Mouse (Mus musculus) embryonic facial prominence, embryonic 12.5 days (tissue): Measurements from ENCODE around the gene Rnd2. TPM values are rescaled to one million over a fixed set of nuclear protein-coding genes. Genes with fewer than 3 reads are reported as not detected.
"Not testable (repeated sequence)": the region's sequence is repeated elsewhere in the genome, so short reads cannot be mapped to it uniquely, and the experiment has no call there.

Source experiments
- ATAC-seq: fragments of 200-750 bp; cut with Nextera tagmentation; 2 replicates; pipeline ENCODE4 v1.8.0; 2017; ENCODE audit not compliant: insufficient number of reproducible peaks, insufficient read depth, low FRiP score, low TSS enrichment
- H3K27ac ChIP-seq: fragments of 300-500 bp; sonication (generic); 2 replicates; pipeline ENCODE4 v1.5.1; 2016; ENCODE audit warnings: mild to moderate bottlenecking
- H3K27me3 ChIP-seq: fragments of 300-500 bp; sonication (generic); 2 replicates; pipeline ENCODE4 v1.6.1; 2016; ENCODE audit warnings: mild to moderate bottlenecking, moderate library complexity
- H3K36me3 ChIP-seq: fragments of 300-500 bp; sonication (generic); 2 replicates; pipeline ENCODE4 v1.6.1; 2016; ENCODE audit warnings: mild to moderate bottlenecking
- H3K4me1 ChIP-seq: fragments of 300-500 bp; sonication (generic); 2 replicates; pipeline ENCODE4 v1.6.1; 2016
- H3K4me2 ChIP-seq: fragments of 300-500 bp; sonication (generic); replicated peaks from 2 replicates; pipeline ENCODE4 v1.6.1; 2016; ENCODE audit warnings: mild to moderate bottlenecking, moderate library complexity
- H3K4me3 ChIP-seq: fragments of 300-500 bp; sonication (generic); 2 replicates; pipeline ENCODE4 v1.5.1; 2016; ENCODE audit warnings: mild to moderate bottlenecking
- H3K9ac ChIP-seq: fragments of 300-500 bp; sonication (generic); 2 replicates; pipeline ENCODE4 v1.6.1; 2016; ENCODE audit warnings: mild to moderate bottlenecking, moderate library complexity
- H3K9me3 ChIP-seq: fragments of 300-500 bp; sonication (generic); 2 replicates; pipeline ENCODE4 v1.6.1; 2016; ENCODE audit warnings: mild to moderate bottlenecking, moderate library complexity
- WGBS: fragments of 180-500 bp; shearing (Covaris S2); methylation state at CpG from one replicate; pipeline ENCODE4 v1.1.7; 2016; 5-methylcytosine and 5-hydroxymethylcytosine counted together
- polyA plus RNA-seq: library from polyadenylated mRNA; unstranded; fragments of >200 nt; fragmentation: Nextera tagmentation; extraction: Ambion mirVana; gene quantifications from 2 replicates; pipeline ENCODE4 v1.2.1, GENCODE M21; 2016

Rnd2 gene
- polyA plus RNA-seq, 1 experiment from 2014 or later = 15.2 TPM

DNA sequence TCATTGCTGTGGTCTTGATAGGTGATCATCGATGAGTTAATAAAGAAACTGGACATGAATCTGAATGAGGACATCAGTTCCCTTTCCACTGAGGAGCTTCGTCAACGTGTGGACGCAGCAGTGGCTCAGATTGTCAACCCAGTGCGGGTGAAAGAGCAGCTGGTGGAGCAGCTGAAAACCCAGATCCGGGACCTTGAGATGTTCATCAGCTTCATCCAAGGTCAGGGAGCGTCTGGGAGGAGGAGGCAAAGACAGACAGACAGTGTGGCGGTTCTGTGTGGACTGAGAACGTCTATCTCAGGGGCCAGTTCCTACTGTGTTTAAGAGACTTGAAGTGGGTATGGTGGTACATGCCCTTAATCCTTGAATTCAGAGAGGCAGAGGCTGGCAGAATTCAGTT lies 33.5 kb upstream of the Rnd2 start:
- Histone ChIP-seq H3K4me2 (no peak overlapping the region), H3K9me3 (no peaks in the 10 kb centered on the region), H3K4me1 (peaks cover 8% of the 10 kb centered on the region; the same call in 1 of the 2 replicates), H3K27ac (no peak overlapping the region), H3K36me3 (peaks cover 63% of the 10 kb centered on the region), H3K9ac (0 out of 2 replicates have a peak overlapping the region, but pooled peaks have one; percentile 27), H3K27me3 (no peaks in the 10 kb centered on the region), H3K4me3 (no peak overlapping the region)
- WGBS = 90% methylated on average over 9 of the region's 9 CpGs
- ATAC-seq = no peak

GRCm38 (mm10) chr11:101433396-101433795 lies 31.4 kb upstream of the Rnd2 start:
- H3K27me3 ChIP-seq = no peaks in the 10 kb centered on the region
- no peak overlapping the region for H3K4me2 ChIP-seq
- ATAC-seq = no peak
- no peaks in the 10 kb centered on the region for H3K4me1 ChIP-seq
- no peaks in the 10 kb centered on the region for H3K9me3 ChIP-seq
- H3K36me3 ChIP-seq = peaks cover 63% of the 10 kb centered on the region
- WGBS = 91% methylated on average over 13 of the region's 13 CpGs
- H3K4me3 ChIP-seq = no peak overlapping the region
- no peak overlapping the region for H3K27ac ChIP-seq
- 0 out of 2 replicates have a peak overlapping the region, but pooled peaks have one; percentile 8 for H3K9ac ChIP-seq

- Histone ChIP-seq H3K27ac (no peak overlapping the region), H3K4me1 (no peaks in the 10 kb centered on the region), H3K9ac (no peak overlapping the region), H3K36me3 (peaks cover 47% of the 10 kb centered on the region), H3K4me3 (no peak overlapping the region), H3K4me2 (no peak overlapping the region), H3K9me3 (no peaks in the 10 kb centered on the region), H3K27me3 (no peaks in the 10 kb centered on the region)
- WGBS = 89% methylated on average over 4 of the region's 4 CpGs
- ATAC-seq = no peak
These were observed 29.0 kb upstream of the Rnd2 start for GRCm38 (mm10) chr11:101435831-101436230.

GRCm38 (mm10) chr11:101436916-101437315 lies 27.9 kb upstream of the Rnd2 start:
- Histone ChIP-seq H3K4me2 (no peak overlapping the region), H3K36me3 (peaks cover 38% of the 10 kb centered on the region), H3K27me3 (no peaks in the 10 kb centered on the region), H3K27ac (no peak overlapping the region), H3K4me3 (no peak overlapping the region), H3K9me3 (no peaks in the 10 kb centered on the region), H3K4me1 (no peaks in the 10 kb centered on the region), H3K9ac (no peak overlapping the region)
- WGBS = 84% methylated on average over 4 of the region's 4 CpGs
- ATAC-seq = no peak

GRCm38 (mm10) chr11:101438006-101438405 lies 26.8 kb upstream of the Rnd2 start:
- WGBS = 51% methylated on average over 3 of the region's 3 CpGs
- H3K4me2 ChIP-seq, H3K9me3 ChIP-seq: not testable (repeated sequence)

GRCm38 (mm10) chr11:101441450-101442126 lies 23.2 kb upstream of the Rnd2 start:
- 40% methylated on average over 15 of the region's 15 CpGs for WGBS
- H3K36me3 ChIP-seq = peaks cover 28% of the 10 kb centered on the region
- peak overlapping the region; percentile 84 for H3K4me3 ChIP-seq
- peaks cover 12% of the 10 kb centered on the region for H3K4me1 ChIP-seq
- H3K27me3 ChIP-seq, H3K9me3 ChIP-seq, ATAC-seq, H3K27ac ChIP-seq: not testable (repeated sequence)
- peak overlapping the region; percentile 24; the same call in 1 of the 2 replicates for H3K9ac ChIP-seq
- H3K4me2 ChIP-seq = peak overlapping the region; percentile 44

More at GRCm38 (mm10) chr11:101438006-101438405, 26.8 kb upstream of the Rnd2 start:
- not testable (repeated sequence) for H3K27ac ChIP-seq, ATAC-seq, H3K27me3 ChIP-seq, H3K4me1 ChIP-seq, H3K4me3 ChIP-seq, H3K9ac ChIP-seq
- H3K36me3 ChIP-seq = peaks cover 30% of the 10 kb centered on the region

DNA sequence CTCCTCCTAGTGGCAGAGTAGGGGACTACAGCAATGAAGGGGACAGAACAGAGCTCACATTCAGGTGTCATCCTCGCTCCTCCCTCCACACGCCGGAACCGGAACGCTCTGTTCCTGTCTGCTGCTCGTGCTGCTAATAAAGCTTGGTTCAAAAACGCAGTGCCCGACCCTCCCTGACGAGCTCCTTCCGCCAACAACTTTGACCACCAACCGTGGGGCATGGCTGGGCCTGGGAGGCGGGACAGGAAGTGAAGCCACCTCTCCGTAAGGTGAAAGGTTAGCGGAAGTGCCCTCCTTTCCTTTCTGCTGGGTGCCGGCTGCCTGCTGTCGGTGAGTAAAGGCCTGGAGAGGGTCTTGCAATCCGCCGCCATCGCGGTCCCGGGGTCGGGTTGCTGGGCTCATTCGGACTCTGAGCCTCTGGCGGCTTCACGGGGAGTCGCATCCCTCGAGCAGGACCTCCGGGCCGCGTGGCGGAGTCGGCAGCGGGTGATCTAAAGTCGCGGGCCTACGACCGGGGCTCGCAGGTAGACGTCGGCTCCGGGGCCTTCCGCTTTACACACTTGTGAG lies 22.6 kb upstream of the Rnd2 start, which contains the start of gene Rpl27:
Gene Rpl27 (plus strand): TSS at position 172 of the 567 bp plus-strand sequence.
- Histone ChIP-seq H3K4me2 (peak within 1 kb of the TSS; percentile 92), H3K4me3 (peak within 1 kb of the TSS; percentile 84), H3K9ac (peak within 1 kb of the TSS; percentile 92), H3K4me1 (peaks cover 12% of the 10 kb centered on the region), H3K27me3 (no peaks in the 10 kb centered on the region), H3K9me3 (no peaks in the 10 kb centered on the region), H3K27ac (peak within 1 kb of the TSS; percentile 94), H3K36me3 (peaks cover 28% of the 10 kb centered on the region)
- WGBS = under 1% methylated on average over 42 of the region's 42 CpGs
- ATAC-seq = peak; percentile 99

DNA sequence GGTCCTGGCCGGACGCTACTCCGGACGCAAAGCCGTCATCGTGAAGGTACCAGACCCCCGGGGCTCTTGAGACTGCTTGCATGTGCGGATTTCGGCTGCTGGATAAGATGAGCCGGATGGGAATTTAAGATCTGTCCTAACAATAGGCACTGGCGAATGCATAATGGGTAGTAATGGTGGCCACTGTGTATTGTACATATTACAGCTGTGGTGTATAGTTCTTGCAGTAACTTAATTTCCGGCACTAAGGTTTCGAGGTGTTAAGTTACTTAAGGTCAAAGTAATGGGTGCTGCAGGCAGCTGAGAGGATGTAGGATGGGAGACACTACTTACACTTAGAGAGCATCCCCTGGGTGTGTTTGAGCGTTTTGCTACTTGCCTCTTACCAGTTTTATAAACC lies 22.0 kb upstream of the Rnd2 start:
- peak overlapping the region; percentile 94 for H3K27ac ChIP-seq
- H3K4me3 ChIP-seq = peak overlapping the region; percentile 84
- no peaks in the 10 kb centered on the region for H3K27me3 ChIP-seq
- no peak for ATAC-seq
- H3K9ac ChIP-seq = peak overlapping the region; percentile 92
- WGBS = under 1% methylated on average over 14 of the region's 14 CpGs
- H3K9me3 ChIP-seq = no peaks in the 10 kb centered on the region
- peaks cover 12% of the 10 kb centered on the region for H3K4me1 ChIP-seq
- peak overlapping the region; percentile 92 for H3K4me2 ChIP-seq
- peaks cover 28% of the 10 kb centered on the region for H3K36me3 ChIP-seq

DNA sequence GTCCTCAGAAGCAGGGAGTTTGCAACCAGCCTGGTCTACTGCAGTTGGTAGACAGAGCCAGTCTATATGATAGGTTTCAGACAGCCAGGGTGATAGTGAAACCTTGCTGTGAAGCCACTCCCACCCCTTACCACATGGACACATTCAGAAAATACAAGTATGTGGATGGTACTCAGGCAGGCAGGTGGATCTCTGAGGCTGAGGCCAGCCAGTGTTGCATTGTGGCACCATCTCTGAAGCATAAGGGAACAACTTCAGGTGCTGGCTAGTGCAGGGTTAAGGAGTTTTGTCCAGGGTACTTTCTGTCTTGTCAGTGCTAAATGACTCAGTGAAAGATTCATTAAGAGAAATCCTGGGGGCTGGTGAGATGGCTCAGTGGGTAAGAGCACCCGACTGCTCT lies 18.5 kb upstream of the Rnd2 start:
- ATAC-seq = no peak
- H3K27me3 ChIP-seq = no peaks in the 10 kb centered on the region
- no peak overlapping the region for H3K27ac ChIP-seq
- no peak overlapping the region for H3K4me3 ChIP-seq
- H3K9ac ChIP-seq = no peak overlapping the region
- H3K9me3 ChIP-seq = no peaks in the 10 kb centered on the region
- 85% methylated on average over 1 of the region's 1 CpGs for WGBS
- peaks cover 28% of the 10 kb centered on the region for H3K36me3 ChIP-seq
- peaks cover 17% of the 10 kb centered on the region for H3K4me1 ChIP-seq
- H3K4me2 ChIP-seq = no peak overlapping the region

DNA sequence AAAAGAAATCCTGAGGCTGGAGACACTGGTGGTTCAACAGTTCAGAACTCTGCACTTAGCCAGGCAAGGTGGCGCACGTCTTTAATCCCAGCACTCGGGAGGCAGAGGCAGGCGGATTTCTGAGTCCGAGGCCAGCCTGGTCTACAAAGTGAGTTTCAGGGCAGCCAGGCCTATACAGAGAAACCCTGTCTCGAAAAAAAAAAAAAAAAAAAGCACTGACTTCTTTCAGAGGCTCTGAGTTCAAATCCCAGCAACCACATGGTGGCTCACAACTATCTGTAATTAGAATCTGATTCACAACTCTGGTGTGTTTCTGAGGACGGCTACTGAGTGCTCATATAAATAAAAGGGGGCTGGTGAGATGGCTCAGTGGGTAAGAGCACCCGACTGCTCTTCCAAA lies 17.9 kb upstream of the Rnd2 start:
- H3K36me3 ChIP-seq = peaks cover 28% of the 10 kb centered on the region
- not testable (repeated sequence) for H3K27me3 ChIP-seq, ATAC-seq, H3K4me3 ChIP-seq, H3K27ac ChIP-seq, H3K9me3 ChIP-seq, H3K4me2 ChIP-seq, H3K9ac ChIP-seq
- peaks cover 17% of the 10 kb centered on the region for H3K4me1 ChIP-seq
- WGBS = 89% methylated on average over 8 of the region's 8 CpGs

DNA sequence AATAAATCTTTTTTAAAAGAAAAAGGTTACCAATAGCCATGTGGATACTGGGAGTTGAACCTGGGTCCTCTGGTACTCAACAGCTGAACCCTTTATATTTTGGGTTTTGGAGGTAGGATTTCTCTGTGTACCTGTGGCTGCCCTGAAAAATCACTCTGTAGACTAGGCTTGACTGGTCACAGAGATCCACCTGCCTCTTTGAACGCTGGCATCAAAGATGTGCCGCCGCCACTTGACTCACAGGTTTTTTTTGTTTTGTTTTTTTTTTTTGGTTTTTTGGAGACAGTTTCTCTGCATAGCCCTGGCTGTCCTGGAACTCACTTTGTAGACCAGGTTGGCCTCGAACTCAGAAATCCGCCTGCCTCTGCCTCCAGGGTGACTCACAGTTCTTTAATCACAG lies 17.0 kb upstream of the Rnd2 start:
- H3K9ac ChIP-seq = no peak overlapping the region
- H3K27me3 ChIP-seq = no peaks in the 10 kb centered on the region
- WGBS = 82% methylated on average over 5 of the region's 5 CpGs
- H3K36me3 ChIP-seq = peaks cover 28% of the 10 kb centered on the region
- ATAC-seq = no peak
- H3K4me2 ChIP-seq = no peak overlapping the region
- no peak overlapping the region; the same call in 1 of the 2 replicates for H3K4me3 ChIP-seq
- no peak overlapping the region; the same call in 1 of the 2 replicates for H3K27ac ChIP-seq
- peaks cover 17% of the 10 kb centered on the region for H3K4me1 ChIP-seq
- H3K9me3 ChIP-seq = no peaks in the 10 kb centered on the region

DNA sequence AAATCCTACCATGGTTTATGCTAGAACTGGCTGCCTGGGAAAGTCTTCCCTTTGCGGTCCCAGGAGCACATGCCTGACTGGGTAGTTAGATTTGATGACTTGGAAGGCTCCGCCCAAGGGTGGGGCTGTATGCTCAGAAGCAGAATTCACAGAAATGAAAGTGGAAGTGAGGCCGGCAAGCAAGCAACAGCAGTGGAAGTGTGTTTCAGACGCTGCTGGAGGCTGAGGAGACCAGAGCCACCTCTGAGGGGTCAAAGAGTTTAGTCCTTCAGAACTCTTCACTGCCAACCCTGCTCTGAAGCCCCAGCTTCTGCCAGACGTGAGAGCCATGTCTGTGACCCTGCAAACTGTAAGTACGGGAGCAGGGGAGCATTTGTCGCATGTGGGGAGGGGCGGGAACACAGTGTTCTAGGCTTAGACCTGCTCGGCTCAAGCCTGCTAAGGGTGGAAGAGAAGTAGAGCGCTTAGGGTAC lies 16.5 kb upstream of the Rnd2 start, which contains the start of gene Ifi35:
Gene Ifi35 (plus strand): TSS at position 134 of the 473 bp plus-strand sequence.
- H3K4me2 ChIP-seq = peak within 1 kb of the TSS; percentile 31
- H3K36me3 ChIP-seq = peaks cover 28% of the 10 kb centered on the region
- H3K9ac ChIP-seq = peak within 1 kb of the TSS; percentile 40
- peak within 1 kb of the TSS; percentile 25; the same call in 1 of the 2 replicates for H3K4me3 ChIP-seq
- no peaks in the 10 kb centered on the region for H3K27me3 ChIP-seq
- WGBS = 33% methylated on average over 10 of the region's 10 CpGs
- no peaks in the 10 kb centered on the region for H3K9me3 ChIP-seq
- ATAC-seq = no peak
- peak within 1 kb of the TSS; percentile 42; the same call in 1 of the 2 replicates for H3K27ac ChIP-seq
- H3K4me1 ChIP-seq = peaks cover 13% of the 10 kb centered on the region
